Mouse (Mus musculus): ENCODE measurements at regions not wholly inside any gene's neighbourhood (a gene's known extent, or its start where the extent isn't known, plus 50 kb on each side); places are given as distances from the start of the nearest gene placed in this dataset.

GRCm38 (mm10) chr5:11983452-11983851 is 65.6 kb downstream of the 4933402N22Rik start:
- DNase-seq: no peak

GRCm38 (mm10) chr5:11989140-11989539 is 71.3 kb downstream of the 4933402N22Rik start:
- DNase-seq: no peak

- DNase-seq: no peak
These were observed 82.9 kb downstream of the 4933402N22Rik start for GRCm38 (mm10) chr5:12000777-12001176.

- DNase-seq: no peak
These were observed 88.6 kb downstream of the 4933402N22Rik start for GRCm38 (mm10) chr5:12006473-12006872.

- no peak for DNase-seq
These were observed 98.5 kb downstream of the 4933402N22Rik start for GRCm38 (mm10) chr5:12016332-12016731.

GRCm38 (mm10) chr5:12020489-12020888 is 102.6 kb downstream of the 4933402N22Rik start:
- no peak for DNase-seq

GRCm38 (mm10) chr5:12024705-12025383 is 107.0 kb downstream of the 4933402N22Rik start:
- no peak for DNase-seq

- peak; percentile 80 for DNase-seq
These were observed 112.2 kb downstream of the 4933402N22Rik start for GRCm38 (mm10) chr5:12030002-12030401.

- DNase-seq: no peak
These were observed 132.0 kb downstream of the 4933402N22Rik start for GRCm38 (mm10) chr5:12049806-12050205.

- peak; percentile 12 for DNase-seq
These were observed 162.3 kb downstream of the 4933402N22Rik start for GRCm38 (mm10) chr5:12080191-12080590.

- no peak for DNase-seq
These were observed 175.8 kb downstream of the 4933402N22Rik start for GRCm38 (mm10) chr5:12093680-12094079.

- DNase-seq: no peak
These were observed 198.9 kb downstream of the 4933402N22Rik start for GRCm38 (mm10) chr5:12116587-12117354.

GRCm38 (mm10) chr5:12124935-12125334 is 207.1 kb downstream of the 4933402N22Rik start:
- no peak for DNase-seq

GRCm38 (mm10) chr5:12127484-12128265 is 209.8 kb downstream of the 4933402N22Rik start:
- no peak for DNase-seq

- DNase-seq: no peak
These were observed 221.1 kb downstream of the 4933402N22Rik start for GRCm38 (mm10) chr5:12138961-12139360.

- peak; percentile 10 for DNase-seq
These were observed 229.9 kb upstream of the Sema3d start for GRCm38 (mm10) chr5:12153295-12153694.

- DNase-seq: no peak
These were observed 228.6 kb upstream of the Sema3d start for GRCm38 (mm10) chr5:12154551-12155091.

GRCm38 (mm10) chr5:12191681-12192080 is 191.5 kb upstream of the Sema3d start:
- no peak for DNase-seq

- no peak for DNase-seq
These were observed 175.7 kb upstream of the Sema3d start for GRCm38 (mm10) chr5:12207452-12207851.

GRCm38 (mm10) chr5:12209631-12210030 is 173.6 kb upstream of the Sema3d start:
- DNase-seq: no peak

- no peak for DNase-seq
These were observed 169.7 kb upstream of the Sema3d start for GRCm38 (mm10) chr5:12213448-12213847.

GRCm38 (mm10) chr5:12219424-12220107 is 163.6 kb upstream of the Sema3d start:
- no peak for DNase-seq

All from kidney, postnatal 10 days (tissue).